Mouse (Mus musculus) limb, embryonic 12.5 days (tissue): ENCODE measurements around the gene App. TPM values are rescaled to one million over a fixed set of nuclear protein-coding genes. Genes with fewer than 3 reads are reported as not detected.

ENCODE experiments used
- ATAC-seq: fragments of 200-750 bp; cut with Nextera tagmentation; 2 replicates; pipeline ENCODE4 v1.8.0; 2017; ENCODE audit warnings: low read depth, moderate TSS enrichment; ENCODE audit not compliant: insufficient number of reproducible peaks, insufficient read depth, low FRiP score, low TSS enrichment
- H3K27ac ChIP-seq: fragments of 300-500 bp; sonication (generic); 2 replicates; pipeline ENCODE4 v1.5.1; 2016; ENCODE audit warnings: mild to moderate bottlenecking, moderate library complexity
- H3K27me3 ChIP-seq: fragments of 300-500 bp; sonication (generic); 2 replicates; pipeline ENCODE4 v1.6.1; 2016; ENCODE audit warnings: mild to moderate bottlenecking, moderate library complexity
- H3K36me3 ChIP-seq: fragments of 300-500 bp; sonication (generic); 2 replicates; pipeline ENCODE4 v1.6.1; 2016; ENCODE audit warnings: mild to moderate bottlenecking, moderate library complexity
- H3K4me1 ChIP-seq: fragments of 300-500 bp; sonication (generic); replicated peaks from 2 replicates; pipeline ENCODE4 v1.6.1; 2016
- H3K4me2 ChIP-seq: fragments of 300-500 bp; sonication (generic); 2 replicates; pipeline ENCODE4 v1.6.1; 2016; ENCODE audit warnings: mild to moderate bottlenecking, moderate library complexity
- H3K4me3 ChIP-seq: fragments of 300-500 bp; sonication (generic); replicated peaks from 2 replicates; pipeline ENCODE4 v1.5.1; 2016; ENCODE audit warnings: mild to moderate bottlenecking
- H3K9ac ChIP-seq: fragments of 300-500 bp; sonication (generic); replicated peaks from 2 replicates; pipeline ENCODE4 v1.6.1; 2016; ENCODE audit warnings: mild to moderate bottlenecking, moderate library complexity
- H3K9me3 ChIP-seq: fragments of 300-500 bp; sonication (generic); 2 replicates; pipeline ENCODE4 v1.6.1; 2016; ENCODE audit warnings: mild to moderate bottlenecking, moderate library complexity
- WGBS: fragments of 180-500 bp; shearing (Covaris S2); methylation state at CpG from one replicate; pipeline ENCODE4 v1.1.7; 2016; 5-methylcytosine and 5-hydroxymethylcytosine counted together
- polyA plus RNA-seq: library from polyadenylated mRNA; unstranded; fragments of >200 nt; fragmentation: Nextera tagmentation; extraction: Ambion mirVana; gene quantifications from 2 replicates; pipeline ENCODE4 v1.2.1, GENCODE M21; 2016

App gene
- polyA plus RNA-seq, 1 experiment from 2014 or later = 122 TPM

- H3K27ac ChIP-seq = no peak overlapping the region
Measured at GRCm38 (mm10) chr16:85151681-85152080, 21.9 kb downstream of the App start.

DNA sequence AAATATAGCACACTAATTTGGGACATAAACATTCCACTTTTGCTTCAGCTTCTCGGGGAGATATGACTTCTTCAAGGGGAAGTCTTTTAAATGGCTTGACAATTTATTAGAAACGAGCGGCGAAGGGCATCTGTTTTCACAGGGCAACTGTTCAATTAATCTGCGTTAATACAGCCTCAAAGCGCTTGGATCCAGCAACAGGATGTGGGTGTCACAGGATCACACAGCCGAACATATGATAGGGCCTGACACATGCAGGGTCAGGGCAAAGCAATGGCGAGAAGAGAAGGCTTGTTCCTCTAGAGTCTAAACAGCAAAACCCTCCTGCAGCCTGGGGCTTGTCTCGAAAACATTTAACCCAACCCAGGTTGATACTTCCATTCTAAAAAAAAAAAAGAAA, 22.7 kb downstream of the App start:
- WGBS = 7% methylated on average over 9 of the region's 9 CpGs
- no peak for ATAC-seq
- no peak overlapping the region for H3K9ac ChIP-seq
- H3K4me1 ChIP-seq = peaks cover 22% of the 10 kb centered on the region
- no peak overlapping the region for H3K4me2 ChIP-seq
- no peak overlapping the region for H3K27ac ChIP-seq
- H3K9me3 ChIP-seq = no peaks in the 10 kb centered on the region
- H3K27me3 ChIP-seq = no peaks in the 10 kb centered on the region
- no peak overlapping the region for H3K4me3 ChIP-seq
- peaks cover 5% of the 10 kb centered on the region; the same call in 1 of the 2 replicates for H3K36me3 ChIP-seq

More at GRCm38 (mm10) chr16:85151681-85152080, 21.9 kb downstream of the App start:
- Histone ChIP-seq H3K27me3 (no peaks in the 10 kb centered on the region), H3K4me3 (no peak overlapping the region), H3K36me3 (peaks cover 5% of the 10 kb centered on the region; the same call in 1 of the 2 replicates), H3K9ac (no peak overlapping the region), H3K4me2 (no peak overlapping the region), H3K4me1 (peaks cover 26% of the 10 kb centered on the region), H3K9me3 (no peaks in the 10 kb centered on the region)
- ATAC-seq = no peak
- 15% methylated on average over 7 of the region's 7 CpGs for WGBS

GRCm38 (mm10) chr16:85149509-85149871, 24.1 kb downstream of the App start:
- peaks cover 20% of the 10 kb centered on the region for H3K4me1 ChIP-seq
- 62% methylated on average over 1 of the region's 1 CpGs for WGBS

GRCm38 (mm10) chr16:85148615-85149508, 24.7 kb downstream of the App start:
- H3K36me3 ChIP-seq = peaks cover 5% of the 10 kb centered on the region; the same call in 1 of the 2 replicates
- no peaks in the 10 kb centered on the region for H3K9me3 ChIP-seq
- peaks cover 20% of the 10 kb centered on the region for H3K4me1 ChIP-seq
- WGBS = 78% methylated on average over 9 of the region's 9 CpGs
- H3K4me3 ChIP-seq = no peak overlapping the region
- no peak overlapping the region for H3K4me2 ChIP-seq
- H3K9ac ChIP-seq = no peak overlapping the region
- ATAC-seq = no peak
- no peaks in the 10 kb centered on the region for H3K27me3 ChIP-seq
- no peak overlapping the region for H3K27ac ChIP-seq

More at GRCm38 (mm10) chr16:85149509-85149871, 24.1 kb downstream of the App start:
- H3K4me2 ChIP-seq = no peak overlapping the region
- H3K27ac ChIP-seq = no peak overlapping the region
- H3K4me3 ChIP-seq = no peak overlapping the region
- ATAC-seq = no peak
- peaks cover 5% of the 10 kb centered on the region; the same call in 1 of the 2 replicates for H3K36me3 ChIP-seq
- H3K9ac ChIP-seq = no peak overlapping the region
- no peaks in the 10 kb centered on the region for H3K9me3 ChIP-seq
- no peaks in the 10 kb centered on the region for H3K27me3 ChIP-seq

DNA sequence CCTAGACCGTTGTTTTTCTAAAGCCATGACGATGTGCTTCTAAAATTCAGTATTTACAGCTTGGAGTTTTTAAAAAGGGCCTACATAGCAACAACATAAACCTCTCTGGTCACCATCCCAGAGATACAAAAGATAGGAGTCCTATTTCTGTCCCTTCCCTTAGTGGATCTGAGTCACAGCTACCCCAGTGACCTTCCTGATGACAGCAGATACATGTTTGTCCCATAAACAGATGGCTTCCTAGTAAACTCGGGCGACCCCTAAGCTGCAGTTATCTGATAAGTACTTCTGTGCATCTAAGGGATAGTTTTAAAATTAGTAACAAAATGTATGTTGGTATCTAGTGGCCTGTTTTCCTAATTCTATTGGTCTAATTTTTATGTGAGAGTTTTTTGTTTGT, 26.1 kb downstream of the App start:
- Histone ChIP-seq H3K36me3 (peaks cover 5% of the 10 kb centered on the region; the same call in 1 of the 2 replicates), H3K9ac (no peak overlapping the region), H3K9me3 (no peaks in the 10 kb centered on the region), H3K4me2 (no peak overlapping the region), H3K27me3 (no peaks in the 10 kb centered on the region), H3K27ac (no peak overlapping the region), H3K4me1 (peaks cover 20% of the 10 kb centered on the region), H3K4me3 (no peak overlapping the region)
- 69% methylated on average over 4 of the region's 4 CpGs for WGBS
- no peak for ATAC-seq

DNA sequence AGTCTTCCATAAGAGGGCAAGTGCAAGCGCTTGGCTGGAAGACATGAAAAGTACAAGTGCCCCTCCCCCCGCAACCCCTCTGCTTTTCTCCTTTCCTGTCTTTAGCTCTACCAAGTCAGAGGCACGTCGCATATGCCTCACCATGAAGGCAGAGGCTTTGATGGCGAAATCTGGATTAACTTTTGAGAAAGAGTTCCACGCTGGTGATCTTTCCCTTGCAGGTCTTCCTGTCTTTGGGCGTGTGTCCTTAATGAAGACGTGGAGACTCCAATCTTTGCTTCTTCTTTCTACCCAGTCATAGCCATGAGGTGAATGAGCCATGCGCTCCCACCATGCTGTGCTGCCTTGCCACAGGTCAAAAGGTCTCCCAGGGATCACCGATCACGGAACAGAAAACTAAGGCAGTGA, 27.8 kb downstream of the App start:
- ATAC-seq = no peak
- no peaks in the 10 kb centered on the region for H3K27me3 ChIP-seq
- WGBS = 72% methylated on average over 11 of the region's 11 CpGs

DNA sequence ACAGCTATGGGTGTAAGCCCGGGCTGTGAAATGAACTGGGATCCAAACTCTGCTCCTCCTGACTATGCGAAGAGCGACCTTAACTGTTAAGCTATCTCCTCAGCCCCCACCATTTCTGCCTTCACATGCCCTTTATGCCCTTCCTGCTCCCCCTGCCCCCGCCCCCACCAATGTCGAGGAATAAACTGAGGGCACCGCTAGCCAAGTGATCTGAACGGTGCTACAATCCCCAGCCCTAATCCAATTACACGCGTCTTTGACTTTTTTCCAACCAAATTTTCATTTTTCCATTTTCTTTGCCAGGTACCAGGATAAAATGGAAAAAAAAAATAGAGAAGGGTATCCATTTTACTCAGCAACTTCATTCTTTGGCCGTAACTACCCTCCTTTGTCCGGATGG, 28.2 kb downstream of the App start:
- no peak overlapping the region for H3K4me2 ChIP-seq
- no peak overlapping the region for H3K27ac ChIP-seq
- ATAC-seq = no peak
- no peaks in the 10 kb centered on the region for H3K9me3 ChIP-seq
- peaks cover 15% of the 10 kb centered on the region for H3K4me1 ChIP-seq
- H3K36me3 ChIP-seq = peaks cover 5% of the 10 kb centered on the region; the same call in 1 of the 2 replicates
- no peak overlapping the region for H3K4me3 ChIP-seq
- H3K9ac ChIP-seq = no peak overlapping the region
- H3K27me3 ChIP-seq = no peaks in the 10 kb centered on the region
- WGBS = 88% methylated on average over 11 of the region's 11 CpGs

More for the DNA sequence above, 27.8 kb downstream of the App start:
- no peaks in the 10 kb centered on the region for H3K9me3 ChIP-seq
- no peak overlapping the region for H3K4me2 ChIP-seq
- H3K4me1 ChIP-seq = peaks cover 17% of the 10 kb centered on the region
- H3K9ac ChIP-seq = no peak overlapping the region
- no peak overlapping the region for H3K4me3 ChIP-seq
- H3K27ac ChIP-seq = no peak overlapping the region
- H3K36me3 ChIP-seq = peaks cover 5% of the 10 kb centered on the region; the same call in 1 of the 2 replicates

DNA sequence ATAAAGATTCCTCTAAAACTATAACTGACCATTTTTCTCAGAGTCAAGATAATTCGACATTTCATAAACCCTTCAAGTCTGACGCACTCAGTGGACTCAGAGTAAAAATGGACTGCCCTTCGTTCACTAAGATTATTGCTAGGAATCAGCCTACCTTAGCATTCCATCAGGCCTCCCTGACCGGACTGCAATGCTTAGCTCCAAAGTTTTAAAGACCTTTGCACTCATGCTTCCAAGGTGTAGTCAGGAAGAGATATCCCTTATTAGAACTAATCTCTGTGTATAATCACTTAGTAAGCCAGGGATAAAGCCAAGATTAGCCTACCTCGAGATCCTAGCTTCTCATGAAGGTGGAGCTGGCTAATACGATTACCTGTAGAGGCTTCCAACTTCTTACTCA, 29.2 kb downstream of the App start:
- peaks cover 5% of the 10 kb centered on the region; the same call in 1 of the 2 replicates for H3K36me3 ChIP-seq
- no peak overlapping the region for H3K4me3 ChIP-seq
- no peak overlapping the region for H3K27ac ChIP-seq
- H3K9ac ChIP-seq = no peak overlapping the region
- H3K4me1 ChIP-seq = peaks cover 21% of the 10 kb centered on the region
- no peaks in the 10 kb centered on the region for H3K9me3 ChIP-seq
- ATAC-seq = no peak
- H3K27me3 ChIP-seq = no peaks in the 10 kb centered on the region
- WGBS = 90% methylated on average over 6 of the region's 6 CpGs
- H3K4me2 ChIP-seq = no peak overlapping the region

GRCm38 (mm10) chr16:85143863-85144262, 29.7 kb downstream of the App start:
- H3K36me3 ChIP-seq = peaks cover 4% of the 10 kb centered on the region; the same call in 1 of the 2 replicates
- no peak overlapping the region for H3K9ac ChIP-seq
- no peak overlapping the region for H3K27ac ChIP-seq
- no peak overlapping the region for H3K4me3 ChIP-seq
- ATAC-seq = no peak
- H3K9me3 ChIP-seq = no peaks in the 10 kb centered on the region
- 89% methylated on average over 3 of the region's 3 CpGs for WGBS
- no peaks in the 10 kb centered on the region for H3K27me3 ChIP-seq
- H3K4me1 ChIP-seq = peaks cover 24% of the 10 kb centered on the region
- no peak overlapping the region for H3K4me2 ChIP-seq

DNA sequence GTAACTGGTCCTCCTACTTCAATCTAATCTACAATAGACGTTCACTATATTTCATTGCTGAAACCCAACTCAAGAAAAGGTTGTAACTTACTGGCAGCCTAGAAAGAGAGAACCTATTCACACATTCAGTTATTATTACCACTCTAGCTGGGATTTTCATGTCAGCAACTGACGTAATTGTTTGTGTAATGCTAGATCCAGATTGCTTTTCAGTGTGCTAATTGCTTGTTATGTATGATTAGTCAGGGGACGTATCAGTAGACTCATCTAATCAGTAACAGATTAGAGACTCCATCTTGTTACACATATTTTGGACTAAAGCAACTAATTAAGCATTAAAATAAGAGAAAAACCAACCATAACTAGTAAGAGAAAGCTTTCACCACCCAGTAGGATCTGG, 30.4 kb downstream of the App start:
- no peak for ATAC-seq
- WGBS = 62% methylated on average over 3 of the region's 3 CpGs
- H3K4me3 ChIP-seq = no peak overlapping the region
- no peaks in the 10 kb centered on the region for H3K27me3 ChIP-seq
- no peaks in the 10 kb centered on the region for H3K36me3 ChIP-seq
- H3K9me3 ChIP-seq = no peaks in the 10 kb centered on the region
- peaks cover 21% of the 10 kb centered on the region for H3K4me1 ChIP-seq
- H3K9ac ChIP-seq = no peak overlapping the region
- no peak overlapping the region for H3K4me2 ChIP-seq
- H3K27ac ChIP-seq = no peak overlapping the region

DNA sequence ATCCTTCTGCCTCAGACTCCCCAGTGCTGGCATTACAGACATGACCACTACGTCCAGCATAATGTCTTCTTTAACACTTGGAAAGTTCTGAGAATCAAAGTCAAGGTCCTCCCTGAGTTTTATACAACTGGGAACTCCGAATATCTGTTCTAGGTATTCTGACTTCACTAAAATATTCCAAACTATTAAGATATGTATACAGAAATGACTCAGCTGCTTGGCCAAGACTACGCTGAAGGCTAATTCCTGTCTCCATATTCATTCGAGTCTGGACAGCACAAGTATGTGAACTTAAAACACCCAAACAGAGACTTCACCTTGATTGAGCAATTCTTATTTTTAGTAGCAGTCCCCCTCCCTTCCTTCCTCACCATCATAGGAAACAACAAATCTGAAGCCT, 32.2 kb downstream of the App start:
- no peak for ATAC-seq
- 70% methylated on average over 4 of the region's 4 CpGs for WGBS
- Histone ChIP-seq H3K4me3 (no peak overlapping the region), H3K27me3 (no peaks in the 10 kb centered on the region), H3K27ac (no peak overlapping the region), H3K4me2 (no peak overlapping the region), H3K4me1 (peaks cover 21% of the 10 kb centered on the region), H3K9ac (no peak overlapping the region), H3K9me3 (no peaks in the 10 kb centered on the region), H3K36me3 (no peaks in the 10 kb centered on the region)
